Mouse (Mus musculus): ENCODE measurements at regions not wholly inside any gene's neighbourhood (a gene's known extent, or its start where the extent isn't known, plus 50 kb on each side); places are given as distances from the start of the nearest gene placed in this dataset.
"Not testable (repeated sequence)": the region's sequence is repeated elsewhere in the genome, so short reads cannot be mapped to it uniquely, and the experiment has no call there.

DNA sequence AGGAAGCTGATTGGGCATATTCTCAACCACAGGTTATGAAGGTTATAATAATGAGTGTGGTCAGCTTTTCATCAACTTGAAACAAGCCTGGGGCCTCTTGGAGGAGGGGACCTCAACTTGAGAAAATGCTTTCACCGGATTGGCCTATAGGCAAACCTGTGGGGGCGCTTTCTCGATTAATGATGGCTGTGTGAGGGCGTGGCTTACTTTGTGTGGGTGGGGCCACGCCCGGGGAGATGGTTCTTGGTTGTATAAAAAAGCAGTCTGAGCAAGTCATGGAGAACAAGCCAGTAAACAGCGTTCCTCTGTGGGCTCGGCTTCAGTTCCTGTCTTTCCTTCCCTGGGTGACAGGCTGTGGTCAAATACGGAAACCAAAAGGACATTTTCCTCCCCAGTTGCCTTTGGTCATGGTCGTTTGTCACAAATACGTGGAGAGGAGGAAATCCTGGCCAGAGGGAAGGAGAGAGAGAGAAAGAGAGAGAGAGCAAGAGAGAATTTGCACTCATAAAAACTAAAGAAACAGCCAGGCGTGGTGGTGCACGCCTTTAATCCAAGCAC lies 163.1 kb downstream of the Ifng start:
- DNase-seq, result no peak

DNA sequence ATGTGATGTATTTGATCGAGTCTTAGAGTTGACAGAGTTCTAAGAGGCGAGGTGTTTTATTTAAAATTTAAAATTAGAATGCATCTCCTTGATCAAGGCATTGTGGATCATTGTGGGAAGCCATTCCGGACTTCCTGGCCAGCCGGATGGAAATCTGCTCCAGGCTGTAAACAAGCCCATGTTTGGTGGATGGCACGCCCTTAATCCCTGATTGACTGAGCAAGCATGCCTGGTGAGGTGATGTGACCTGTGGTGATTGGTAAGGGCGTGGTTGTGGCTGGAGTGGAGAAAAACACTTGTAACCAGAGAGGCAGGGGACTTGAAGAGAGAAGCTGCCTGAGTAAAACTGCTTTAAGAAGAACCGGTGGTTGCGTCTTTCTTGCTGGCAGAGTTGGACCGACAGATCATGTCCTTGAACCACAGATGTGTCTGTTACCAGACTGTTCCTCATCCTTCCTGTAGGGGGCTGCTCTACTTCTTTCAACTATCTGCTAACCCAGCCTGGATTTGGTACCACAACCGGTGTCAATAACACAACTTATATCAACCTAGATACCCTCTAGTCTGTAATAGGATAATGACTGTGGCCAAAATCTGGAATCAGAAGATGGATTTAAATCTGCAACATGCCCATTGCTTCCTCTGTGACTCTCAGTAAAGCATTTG lies 164.4 kb downstream of the Ifng start:
- peak in 1 of 2 experiments; percentile 28 for DNase-seq

- no peak for DNase-seq
These were observed 166.6 kb downstream of the Ifng start for GRCm38 (mm10) chr10:118607418-118607817.

DNA sequence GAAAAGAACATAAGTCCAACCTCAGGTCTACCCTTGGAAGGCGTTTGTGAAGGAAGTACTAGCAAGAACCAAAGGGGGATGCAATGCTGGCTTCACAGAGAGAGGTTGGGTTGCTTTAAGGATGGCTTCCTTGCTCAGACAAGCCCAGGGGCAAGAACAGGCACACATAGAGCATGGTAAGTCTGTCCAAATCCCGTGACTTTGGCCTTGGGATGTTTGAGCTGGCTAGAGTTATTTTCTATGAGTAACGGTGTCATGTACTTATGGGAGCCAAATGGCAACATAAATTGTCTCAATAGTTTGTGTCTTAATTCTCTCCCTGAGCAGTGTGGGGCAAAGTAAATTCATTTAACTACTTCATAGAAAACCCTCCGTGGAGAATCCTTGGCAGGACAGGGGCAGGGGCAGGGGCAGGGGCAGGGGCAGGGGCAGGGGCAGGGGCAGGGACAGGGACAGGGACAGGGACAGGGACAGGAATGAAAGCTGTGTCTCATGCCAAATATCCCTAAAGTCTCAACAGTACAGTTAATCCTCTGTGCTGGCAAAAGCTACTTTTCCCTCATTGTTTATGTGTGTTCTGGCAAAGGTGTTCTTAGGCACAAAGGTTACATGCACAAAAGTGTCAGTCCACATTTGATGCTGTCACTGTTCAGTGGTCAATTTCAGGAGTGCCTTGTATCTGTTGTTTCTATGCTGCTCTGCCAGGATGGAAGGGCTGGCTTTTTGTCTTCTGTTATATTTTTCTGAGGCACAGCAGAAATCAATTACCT lies 167.7 kb downstream of the Ifng start:
- no peak for DNase-seq

DNA sequence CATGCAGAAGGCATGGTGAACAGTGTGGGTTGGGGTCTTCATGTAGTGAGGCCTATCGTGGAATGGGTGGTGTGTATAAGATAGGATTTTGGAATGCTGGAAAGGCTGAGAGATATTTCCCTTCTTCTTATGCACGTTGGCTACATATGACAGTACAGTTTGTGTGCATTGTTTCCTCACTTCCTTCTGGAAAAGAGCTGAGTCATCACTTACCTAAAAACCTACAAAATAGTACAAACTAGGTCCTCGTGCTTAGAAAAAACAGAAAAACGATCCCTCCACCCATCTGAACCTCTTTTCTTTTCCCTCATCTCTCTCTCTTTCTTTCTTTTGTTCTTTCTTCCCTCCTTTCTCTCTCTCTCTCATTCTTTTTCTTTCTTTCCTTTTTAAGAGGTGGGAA lies 168.3 kb downstream of the Ifng start:
- DNase-seq, result no peak

- no peak for DNase-seq
These were observed 170.1 kb downstream of the Ifng start for GRCm38 (mm10) chr10:118610868-118611461.

DNA sequence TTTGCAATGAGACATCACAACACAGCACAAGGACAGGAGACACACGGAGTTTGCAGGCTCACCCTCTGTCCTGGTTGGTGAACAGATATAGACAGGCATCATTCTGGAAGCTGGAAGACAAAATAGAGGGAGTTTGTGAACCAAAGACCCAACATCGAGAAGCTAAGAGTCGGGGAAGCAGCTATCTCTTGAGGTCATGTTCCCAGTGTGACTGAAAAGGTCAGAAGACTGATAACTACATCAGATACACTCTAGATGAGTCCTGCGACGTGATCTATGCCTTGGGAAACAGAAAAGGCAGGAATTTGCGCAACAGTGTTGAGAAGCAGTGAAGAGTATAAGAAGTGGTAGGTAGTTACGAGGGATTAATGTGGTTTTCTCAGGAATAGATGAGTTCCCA lies 171.2 kb downstream of the Ifng start:
- DNase-seq, result no peak

- DNase-seq, result no peak
These were observed 172.3 kb downstream of the Ifng start for GRCm38 (mm10) chr10:118613056-118613695.

GRCm38 (mm10) chr10:118614251-118614865 lies 173.5 kb downstream of the Ifng start:
- no peak for DNase-seq

- DNase-seq, result no peak
These were observed 174.5 kb downstream of the Ifng start for GRCm38 (mm10) chr10:118615131-118616020.

GRCm38 (mm10) chr10:118616031-118616615 lies 175.3 kb downstream of the Ifng start:
- DNase-seq, result no peak

DNA sequence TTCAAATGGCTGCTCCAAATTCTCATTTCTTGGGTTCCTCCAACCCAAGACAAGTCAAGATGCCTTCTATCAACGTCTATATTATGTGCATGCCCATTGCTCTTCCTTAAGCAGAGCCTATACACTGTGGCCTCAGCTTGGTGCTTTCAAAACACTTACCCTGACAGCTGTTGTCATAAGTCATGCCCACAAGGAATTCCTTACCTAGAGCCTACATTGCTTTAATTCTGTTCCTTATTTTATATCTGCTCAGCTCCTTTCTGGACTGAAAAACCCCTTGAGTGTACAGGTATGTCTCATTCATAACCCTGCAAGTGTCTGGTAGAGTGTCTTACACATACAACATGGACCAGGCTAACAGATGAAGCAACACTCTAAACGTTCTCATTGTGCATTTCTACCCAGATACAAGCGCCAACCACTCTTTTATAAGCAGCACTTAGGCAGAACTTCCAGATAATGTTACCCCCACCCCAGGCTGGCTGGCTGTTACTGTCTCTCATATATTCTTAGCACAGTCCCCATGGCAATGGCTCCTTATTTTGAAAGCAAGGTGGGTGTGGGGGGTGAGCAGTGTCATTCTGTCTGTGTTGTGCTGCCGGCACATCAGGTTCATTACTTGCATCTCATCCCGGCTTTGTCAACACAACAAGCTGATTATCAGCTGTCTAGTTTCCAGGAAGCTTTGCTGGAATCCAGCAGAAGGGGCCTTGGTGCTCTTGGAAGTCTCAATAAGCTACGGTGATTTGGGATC lies 176.6 kb downstream of the Ifng start:
- no peak for DNase-seq

DNA sequence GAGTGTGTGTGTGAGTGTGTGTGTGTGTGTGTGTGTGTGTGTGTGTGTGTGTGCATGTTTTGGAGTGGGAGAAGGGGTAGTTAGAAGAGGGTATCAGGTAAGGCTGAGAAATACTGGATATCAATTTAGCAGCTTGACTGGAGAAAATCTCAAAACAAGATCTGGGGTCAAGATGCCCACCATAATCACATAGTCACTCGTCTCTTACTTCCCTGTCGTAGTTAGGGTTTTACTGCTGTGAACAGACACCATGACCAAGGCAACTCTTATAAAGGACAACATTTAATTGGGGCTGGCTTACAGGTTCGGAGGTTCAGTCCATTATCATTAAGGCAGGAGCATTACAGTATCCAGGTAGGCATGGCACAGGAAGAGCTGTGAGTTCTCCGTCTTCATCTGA lies 177.4 kb downstream of the Ifng start:
- DNase-seq, result not testable (repeated sequence)

- no peak for DNase-seq
These were observed 178.1 kb downstream of the Ifng start for GRCm38 (mm10) chr10:118618766-118619600.

GRCm38 (mm10) chr10:118619601-118620000 lies 178.8 kb downstream of the Ifng start:
- DNase-seq, result no peak

GRCm38 (mm10) chr10:118620611-118621010 lies 179.8 kb downstream of the Ifng start:
- no peak for DNase-seq

GRCm38 (mm10) chr10:118621546-118621945 lies 180.7 kb downstream of the Ifng start:
- DNase-seq, result no peak

DNA sequence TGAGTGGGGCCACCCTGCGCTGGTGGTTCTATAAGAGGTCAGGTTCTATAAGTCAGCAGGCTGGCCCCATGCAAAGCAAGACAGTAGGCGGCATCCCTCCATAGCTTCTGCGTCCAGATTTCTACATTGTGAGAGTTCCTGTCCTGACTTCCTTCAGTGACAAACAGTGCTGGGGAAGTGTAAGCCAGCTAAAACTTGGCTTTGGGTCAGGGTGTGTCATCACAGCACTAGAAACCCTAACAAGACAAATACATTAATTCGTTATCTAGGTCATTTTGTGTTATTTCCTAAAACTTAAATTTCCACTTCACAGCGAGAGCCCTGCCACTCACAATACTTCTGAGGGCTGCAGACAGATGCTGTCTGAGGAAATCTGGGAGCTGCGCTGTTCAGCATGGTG lies 181.3 kb downstream of the Ifng start:
- DNase-seq, result no peak

GRCm38 (mm10) chr10:118622916-118623315 lies 182.1 kb downstream of the Ifng start:
- no peak for DNase-seq

DNA sequence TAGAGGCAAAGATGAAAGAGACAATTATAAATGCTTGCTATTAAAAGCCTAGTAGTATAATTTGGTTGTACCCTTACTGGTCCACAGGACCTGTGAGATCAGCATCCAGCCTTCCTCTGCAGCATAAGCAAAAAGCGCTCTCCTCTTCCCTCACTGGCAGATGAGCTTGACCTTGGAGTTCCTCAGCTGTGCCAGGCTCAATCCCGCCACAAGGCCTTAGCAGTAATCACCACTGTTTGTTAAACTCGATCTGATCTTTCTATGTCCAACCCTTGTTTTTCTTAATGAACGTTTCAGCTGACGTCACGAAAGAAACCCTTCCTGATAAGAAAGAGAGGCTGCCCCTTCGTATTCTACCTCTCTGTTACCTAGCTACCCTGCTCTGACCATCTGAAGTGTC lies 183.5 kb downstream of the Ifng start:
- no peak for DNase-seq

All from B cell, adult 2 months (primary cell).